Mouse (Mus musculus): ENCODE measurements at regions not wholly inside any gene's neighbourhood (a gene's known extent, or its start where the extent isn't known, plus 50 kb on each side); places are given as distances from the start of the nearest gene placed in this dataset.

DNA sequence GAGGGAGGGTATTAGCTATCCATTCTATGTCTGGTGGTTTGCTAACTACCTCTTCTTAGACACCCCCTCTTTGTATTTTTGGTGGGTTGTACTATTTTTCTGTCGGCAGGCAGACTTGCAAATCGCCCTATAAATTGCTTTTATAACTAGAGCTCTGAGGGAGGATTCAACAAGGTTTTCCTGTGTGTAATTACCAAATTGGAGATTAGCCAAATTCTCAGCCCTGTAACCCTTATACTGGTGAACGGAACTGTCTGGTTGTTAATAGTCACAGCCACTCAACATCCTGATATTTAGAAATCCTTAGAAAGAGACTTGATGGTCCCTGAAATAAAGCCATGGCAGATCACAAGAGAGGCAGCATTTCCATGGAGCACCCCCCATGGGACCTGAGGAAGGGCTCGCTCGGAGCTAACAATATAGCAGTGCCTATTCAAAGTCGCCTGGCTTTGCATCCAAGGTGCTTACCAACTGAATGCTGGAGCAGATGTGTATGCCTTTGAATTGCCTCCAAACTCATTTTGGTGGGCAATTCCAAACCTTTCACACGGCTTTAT lies 333.0 kb downstream of the Nedd1 start:
- H3K9me3 ChIP-seq: no peaks in the 10 kb centered on the region
- no peak overlapping the region for H3K27ac ChIP-seq
- 61% methylated on average over 7 of the region's 7 CpGs for WGBS
- no peak overlapping the region for H3K4me2 ChIP-seq
- no peaks in the 10 kb centered on the region for H3K36me3 ChIP-seq
- no peak overlapping the region for H3K9ac ChIP-seq
- no peak overlapping the region for H3K4me3 ChIP-seq
- ATAC-seq (ENCODE audit: insufficient number of reproducible peaks, insufficient read depth, low FRiP score, low TSS enrichment, low read depth): no peak
- no peaks in the 10 kb centered on the region for H3K27me3 ChIP-seq
- H3K4me1 ChIP-seq: no peaks in the 10 kb centered on the region

GRCm38 (mm10) chr10:92367126-92367525 lies 355.1 kb downstream of the Nedd1 start:
- Histone ChIP-seq H3K9ac (no peak overlapping the region), H3K4me1 (no peaks in the 10 kb centered on the region), H3K4me2 (no peak overlapping the region), H3K9me3 (no peaks in the 10 kb centered on the region), H3K27me3 (no peaks in the 10 kb centered on the region), H3K36me3 (no peaks in the 10 kb centered on the region), H3K4me3 (no peak overlapping the region), H3K27ac (no peak overlapping the region)
- no peak for ATAC-seq (ENCODE audit: insufficient number of reproducible peaks, insufficient read depth, low FRiP score, low TSS enrichment, low read depth)
- 62% methylated on average over 8 of the region's 8 CpGs for WGBS

DNA sequence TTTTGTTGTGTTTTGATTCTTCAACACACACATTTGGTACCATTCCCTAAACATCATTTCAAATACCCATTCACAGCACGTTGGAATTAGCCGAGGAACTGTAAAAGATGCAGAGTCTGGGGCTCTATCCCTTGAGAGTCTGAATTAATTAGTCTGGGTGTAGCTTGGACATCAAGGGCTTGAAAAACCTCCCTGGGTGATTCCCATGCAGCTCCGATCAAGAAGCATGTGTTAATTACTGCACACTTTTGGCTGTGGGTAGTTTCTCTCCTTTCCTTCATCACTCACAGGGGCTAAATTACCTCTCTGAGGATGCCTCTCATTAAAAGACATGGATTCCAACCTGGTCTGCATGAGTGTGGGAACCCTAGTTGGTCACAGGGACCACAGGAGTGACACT lies 365.5 kb downstream of the Nedd1 start:
- Histone ChIP-seq H3K27me3 (no peaks in the 10 kb centered on the region), H3K9me3 (no peaks in the 10 kb centered on the region), H3K36me3 (no peaks in the 10 kb centered on the region), H3K4me1 (no peaks in the 10 kb centered on the region), H3K27ac (no peak overlapping the region), H3K4me3 (no peak overlapping the region), H3K9ac (no peak overlapping the region), H3K4me2 (no peak overlapping the region)
- 77% methylated on average over 3 of the region's 3 CpGs for WGBS
- no peak for ATAC-seq (ENCODE audit: insufficient number of reproducible peaks, insufficient read depth, low FRiP score, low TSS enrichment, low read depth)

GRCm38 (mm10) chr10:92349043-92349442 lies 373.2 kb downstream of the Nedd1 start:
- no peaks in the 10 kb centered on the region for H3K4me1 ChIP-seq

GRCm38 (mm10) chr10:92347960-92348675 lies 374.1 kb downstream of the Nedd1 start:
- WGBS: 76% methylated on average over 10 of the region's 10 CpGs
- H3K27me3 ChIP-seq: no peaks in the 10 kb centered on the region
- no peaks in the 10 kb centered on the region for H3K9me3 ChIP-seq
- no peak overlapping the region for H3K4me3 ChIP-seq
- no peak overlapping the region for H3K9ac ChIP-seq
- no peaks in the 10 kb centered on the region for H3K36me3 ChIP-seq
- H3K4me1 ChIP-seq: no peaks in the 10 kb centered on the region
- no peak for ATAC-seq (ENCODE audit: insufficient number of reproducible peaks, insufficient read depth, low FRiP score, low TSS enrichment, low read depth)
- no peak overlapping the region for H3K27ac ChIP-seq
- H3K4me2 ChIP-seq: no peak overlapping the region

More at GRCm38 (mm10) chr10:92349043-92349442, 373.2 kb downstream of the Nedd1 start:
- ATAC-seq (ENCODE audit: insufficient number of reproducible peaks, insufficient read depth, low FRiP score, low TSS enrichment, low read depth): no peak
- no peaks in the 10 kb centered on the region for H3K27me3 ChIP-seq
- H3K4me3 ChIP-seq: no peak overlapping the region
- no peak overlapping the region for H3K4me2 ChIP-seq
- no peak overlapping the region for H3K27ac ChIP-seq
- H3K36me3 ChIP-seq: no peaks in the 10 kb centered on the region
- H3K9me3 ChIP-seq: no peaks in the 10 kb centered on the region
- H3K9ac ChIP-seq: no peak overlapping the region
- 75% methylated on average over 7 of the region's 7 CpGs for WGBS

- Histone ChIP-seq H3K9me3 (no peaks in the 10 kb centered on the region), H3K36me3 (no peaks in the 10 kb centered on the region), H3K9ac (no peak overlapping the region), H3K27me3 (no peaks in the 10 kb centered on the region), H3K4me3 (no peak overlapping the region), H3K4me2 (no peak overlapping the region), H3K27ac (no peak overlapping the region), H3K4me1 (no peaks in the 10 kb centered on the region)
- ATAC-seq (ENCODE audit: insufficient number of reproducible peaks, insufficient read depth, low FRiP score, low TSS enrichment, low read depth): no peak
- 96% methylated on average over 2 of the region's 2 CpGs for WGBS
Observed at GRCm38 (mm10) chr10:92339671-92340070, 382.5 kb downstream of the Nedd1 start.

DNA sequence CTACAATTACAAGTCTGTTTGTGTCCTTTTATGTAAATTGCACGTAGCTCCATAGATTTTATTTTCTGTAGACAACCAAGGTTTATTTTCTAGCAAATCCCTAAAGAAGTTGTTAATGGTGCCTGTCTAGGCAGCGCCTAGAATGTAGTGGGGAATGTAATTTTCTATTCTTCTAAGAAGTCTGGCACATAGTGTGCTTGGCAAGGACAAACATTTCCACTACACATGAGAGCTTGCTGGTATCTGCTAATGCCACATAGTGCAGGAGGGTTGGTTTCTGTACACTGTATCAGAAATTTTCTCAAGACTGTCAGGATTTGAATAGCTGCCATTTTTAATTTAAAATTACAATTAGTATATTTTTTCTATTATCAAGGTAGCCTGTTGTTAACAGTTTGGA lies 385.3 kb downstream of the Nedd1 start:
- H3K4me2 ChIP-seq: no peak overlapping the region
- H3K27ac ChIP-seq: no peak overlapping the region
- H3K36me3 ChIP-seq: no peaks in the 10 kb centered on the region
- no peak for ATAC-seq (ENCODE audit: insufficient number of reproducible peaks, insufficient read depth, low FRiP score, low TSS enrichment, low read depth)
- H3K27me3 ChIP-seq: no peaks in the 10 kb centered on the region
- no peak overlapping the region for H3K9ac ChIP-seq
- no peaks in the 10 kb centered on the region for H3K9me3 ChIP-seq
- WGBS: 89% methylated on average over 2 of the region's 2 CpGs
- no peak overlapping the region for H3K4me3 ChIP-seq
- peaks cover 13% of the 10 kb centered on the region for H3K4me1 ChIP-seq

GRCm38 (mm10) chr10:92336138-92336537 lies 386.1 kb downstream of the Nedd1 start:
- Histone ChIP-seq H3K9ac (no peak overlapping the region), H3K4me1 (peaks cover 13% of the 10 kb centered on the region), H3K27me3 (no peaks in the 10 kb centered on the region), H3K4me2 (no peak overlapping the region), H3K36me3 (no peaks in the 10 kb centered on the region), H3K9me3 (no peaks in the 10 kb centered on the region), H3K4me3 (no peak overlapping the region), H3K27ac (no peak overlapping the region)
- ATAC-seq (ENCODE audit: insufficient number of reproducible peaks, insufficient read depth, low FRiP score, low TSS enrichment, low read depth): no peak
- WGBS: 43% methylated on average over 5 of the region's 5 CpGs

- H3K4me1 ChIP-seq: peaks cover 13% of the 10 kb centered on the region
- H3K36me3 ChIP-seq: no peaks in the 10 kb centered on the region
- no peaks in the 10 kb centered on the region for H3K9me3 ChIP-seq
- no peak overlapping the region for H3K9ac ChIP-seq
- no peak for ATAC-seq (ENCODE audit: insufficient number of reproducible peaks, insufficient read depth, low FRiP score, low TSS enrichment, low read depth)
- no peak overlapping the region for H3K4me3 ChIP-seq
- no peak overlapping the region for H3K27ac ChIP-seq
- H3K4me2 ChIP-seq: no peak overlapping the region
- no peaks in the 10 kb centered on the region for H3K27me3 ChIP-seq
- 77% methylated on average over 5 of the region's 5 CpGs for whole genome bisulfite sequencing
Observed at GRCm38 (mm10) chr10:92335141-92335540, 387.1 kb downstream of the Nedd1 start.

GRCm38 (mm10) chr10:92333869-92334268 lies 388.4 kb downstream of the Nedd1 start:
- no peak overlapping the region for H3K4me2 ChIP-seq

DNA sequence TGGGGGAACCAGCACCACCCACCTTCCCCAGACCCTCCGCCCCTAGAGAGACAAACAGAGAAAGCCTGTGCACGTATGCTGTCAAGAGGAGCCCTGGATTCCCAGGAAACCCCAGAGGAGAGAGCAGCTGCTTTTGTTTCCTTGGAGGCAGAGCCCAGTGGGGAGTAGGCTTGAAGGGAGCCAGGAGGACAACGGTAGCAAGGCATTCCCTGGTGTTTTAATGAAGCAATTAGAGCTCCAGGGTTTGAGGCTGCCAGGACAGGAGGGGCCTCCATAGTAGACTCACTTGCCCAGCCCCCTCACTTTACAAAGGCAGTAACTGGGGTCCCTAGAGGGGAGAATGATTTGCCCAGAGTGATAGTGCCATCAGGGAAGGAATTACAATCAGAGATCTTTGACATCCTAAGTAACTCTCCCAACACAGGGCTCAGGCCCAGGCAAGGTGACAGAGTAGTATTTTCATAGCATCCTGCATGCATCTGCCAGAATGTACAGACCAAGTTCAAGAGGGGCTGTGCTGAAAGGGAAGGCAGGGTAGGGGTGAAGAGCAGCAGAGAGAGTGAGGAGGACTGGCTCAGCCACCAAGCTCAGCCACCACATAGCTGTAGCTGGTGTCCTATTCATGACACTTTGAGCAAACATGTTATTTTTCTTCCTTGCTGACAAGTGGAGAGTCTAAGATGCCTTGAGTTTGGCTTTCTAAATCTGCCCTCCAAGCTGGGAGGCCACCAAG lies 389.0 kb downstream of the Nedd1 start:
- Histone ChIP-seq H3K4me1 (peaks cover 13% of the 10 kb centered on the region), H3K9ac (no peak overlapping the region), H3K4me2 (no peak overlapping the region), H3K27me3 (no peaks in the 10 kb centered on the region), H3K36me3 (no peaks in the 10 kb centered on the region), H3K9me3 (no peaks in the 10 kb centered on the region), H3K4me3 (no peak overlapping the region), H3K27ac (no peak overlapping the region)
- WGBS: 20% methylated on average over 3 of the region's 3 CpGs
- no peak for ATAC-seq (ENCODE audit: insufficient number of reproducible peaks, insufficient read depth, low FRiP score, low TSS enrichment, low read depth)

More at GRCm38 (mm10) chr10:92333869-92334268, 388.4 kb downstream of the Nedd1 start:
- Histone ChIP-seq H3K27ac (no peak overlapping the region), H3K9me3 (no peaks in the 10 kb centered on the region), H3K36me3 (no peaks in the 10 kb centered on the region), H3K9ac (no peak overlapping the region), H3K27me3 (no peaks in the 10 kb centered on the region), H3K4me3 (no peak overlapping the region), H3K4me1 (peaks cover 13% of the 10 kb centered on the region)
- WGBS: 22% methylated on average over 6 of the region's 6 CpGs
- ATAC-seq (ENCODE audit: insufficient number of reproducible peaks, insufficient read depth, low FRiP score, low TSS enrichment, low read depth): no peak

DNA sequence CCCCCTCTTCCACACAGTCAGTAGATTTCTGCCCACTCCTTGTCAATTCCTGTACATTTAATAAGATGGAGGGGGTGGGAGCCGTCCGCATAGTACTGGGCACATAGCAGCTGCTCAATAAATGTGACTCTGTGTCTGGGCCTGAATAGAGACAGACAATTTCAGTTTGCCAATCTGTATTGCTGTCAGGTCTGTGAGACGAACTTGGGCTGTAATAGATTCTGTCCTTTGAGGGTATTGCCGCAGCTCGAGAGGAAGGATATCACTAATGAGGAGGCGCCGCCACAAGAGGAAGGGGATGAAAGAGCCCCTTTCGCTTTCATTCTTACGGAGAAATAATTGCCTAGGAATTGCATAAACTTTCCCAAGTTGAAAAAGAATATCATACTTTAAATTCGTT lies 392.1 kb downstream of the Nedd1 start:
- H3K4me3 ChIP-seq: no peak overlapping the region
- H3K9ac ChIP-seq: no peak overlapping the region
- no peak for ATAC-seq (ENCODE audit: insufficient number of reproducible peaks, insufficient read depth, low FRiP score, low TSS enrichment, low read depth)
- H3K36me3 ChIP-seq: no peaks in the 10 kb centered on the region
- no peaks in the 10 kb centered on the region for H3K9me3 ChIP-seq
- no peak overlapping the region for H3K27ac ChIP-seq
- H3K27me3 ChIP-seq: no peaks in the 10 kb centered on the region
- H3K4me2 ChIP-seq: no peak overlapping the region
- peaks cover 13% of the 10 kb centered on the region for H3K4me1 ChIP-seq
- WGBS: 52% methylated on average over 10 of the region's 10 CpGs
